In genomic region chr2:60142281-60142680, GRCm38 (mm10) we compare ENCODE assay signal across 20 mouse cellular contexts.
DNase-seq lines count a peak whose midpoint lies in the region; ATAC-seq lines count a peak whose summit lies in the region.
"Had no signal": no experiment of that assay in that cellular context is flagged by ENCODE, and none has a peak within 500 bp of the region (broad histone marks: within the 10 kb centered on the region; RNA-seq: fewer than 3 reads in every experiment).

No protein-coding gene starts in this region.

- no peak overlapping the region for H3K4me2 ChIP-seq in midbrain, embryonic 11.5 days
- H3K4me2 ChIP-seq in midbrain, embryonic 14.5 days (ENCODE audit: low read length) = no peak overlapping the region
- H3K4me2 ChIP-seq in liver, embryonic 12.5 days = peak overlapping the region; percentile 55
- H3K4me2 ChIP-seq: forebrain, embryonic 12.5 days; heart, embryonic 11.5 days; neural tube, embryonic 15.5 days had no signal

- no peaks in the 10 kb centered on the region for H3K9me3 ChIP-seq in midbrain, embryonic 11.5 days (ENCODE audit: control insufficient read depth, low read length)
- no peaks in the 10 kb centered on the region for H3K9me3 ChIP-seq in midbrain, embryonic 14.5 days (ENCODE audit: control insufficient read depth, low read length)
- H3K9me3 ChIP-seq in liver, embryonic 12.5 days (replicated peaks) = no peaks in the 10 kb centered on the region
- H3K9me3 ChIP-seq: embryonic facial prominence, embryonic 10.5 days; forebrain, embryonic 12.5 days; neural tube, embryonic 15.5 days had no signal

- H3K36me3 ChIP-seq in midbrain, embryonic 11.5 days (ENCODE audit: control insufficient read depth, insufficient read depth, low read length) = no peaks in the 10 kb centered on the region
- H3K36me3 ChIP-seq in midbrain, embryonic 14.5 days (ENCODE audit: control insufficient read depth, insufficient read depth, low read length) = no peaks in the 10 kb centered on the region
- H3K36me3 ChIP-seq in liver, embryonic 12.5 days = no peaks in the 10 kb centered on the region
- H3K36me3 ChIP-seq: embryonic facial prominence, embryonic 10.5 days; forebrain, embryonic 12.5 days; neural tube, embryonic 15.5 days had no signal

- H3K27ac ChIP-seq in midbrain, embryonic 11.5 days (ENCODE audit: low read depth, low read length) = no peak overlapping the region
- H3K27ac ChIP-seq in midbrain, embryonic 14.5 days (replicated peaks; ENCODE audit: low read depth, low read length) = no peak overlapping the region
- H3K27ac ChIP-seq in liver, embryonic 12.5 days = peak overlapping the region; percentile 94
- H3K27ac ChIP-seq: embryonic facial prominence, embryonic 10.5 days; forebrain, embryonic 12.5 days; hindbrain, postnatal 0 days; neural tube, embryonic 15.5 days had no signal

- 73% methylated on average over 2 of the region's 2 CpGs for WGBS in midbrain, embryonic 11.5 days
- WGBS in midbrain, embryonic 14.5 days = 88% methylated on average over 2 of the region's 2 CpGs
- 21% methylated on average over 2 of the region's 2 CpGs for WGBS in liver, embryonic 12.5 days (ENCODE audit: insufficient replicate concordance)

- no peak for ATAC-seq in midbrain, embryonic 11.5 days (ENCODE audit: low FRiP score)
- ATAC-seq in midbrain, embryonic 14.5 days (ENCODE audit: low FRiP score, low TSS enrichment) = no peak
- peak; percentile 80 for ATAC-seq in erythroblast, adult 5-6 weeks (replicated peaks; ENCODE audit: low FRiP score, poor library complexity, severe bottlenecking)
- peak; percentile 89 for ATAC-seq in liver, embryonic 12.5 days
- ATAC-seq in megakaryocyte progenitor cell, adult 5-6 weeks (replicated peaks; ENCODE audit: poor library complexity) = peak; percentile 66
- ATAC-seq: hindbrain, postnatal 0 days had no signal

- H3K27me3 ChIP-seq in midbrain, embryonic 11.5 days (ENCODE audit: control insufficient read depth, insufficient read depth, low read length) = no peaks in the 10 kb centered on the region
- no peaks in the 10 kb centered on the region for H3K27me3 ChIP-seq in midbrain, embryonic 14.5 days (ENCODE audit: control insufficient read depth, insufficient read depth, low read length)
- H3K27me3 ChIP-seq in liver, embryonic 12.5 days (replicated peaks) = no peaks in the 10 kb centered on the region
- H3K27me3 ChIP-seq: forebrain, embryonic 12.5 days; neural tube, embryonic 15.5 days had no signal

- H3K4me3 ChIP-seq in midbrain, embryonic 11.5 days (ENCODE audit: low read depth, low read length) = no peak overlapping the region
- no peak overlapping the region for H3K4me3 ChIP-seq in midbrain, embryonic 14.5 days (replicated peaks; ENCODE audit: low read depth, low read length)
- peak overlapping the region; percentile 10 for H3K4me3 ChIP-seq in liver, embryonic 12.5 days
- H3K4me3 ChIP-seq: embryonic facial prominence, embryonic 10.5 days; forebrain, embryonic 12.5 days; neural tube, embryonic 15.5 days had no signal

- peak; percentile 33 for DNase-seq in midbrain, embryonic 11.5 days (ENCODE audit: low spot score, missing footprints)
- no peak for DNase-seq in midbrain, embryonic 14.5 days
- no peak for DNase-seq in kidney, adult 8-10 months
- DNase-seq in lung, postnatal 10 days = no peak
- DNase-seq in layer of hippocampus, postnatal 36 days = no peak
- DNase-seq: adrenal gland, adult 8-10 months; cerebellum, adult 9-10 months; kidney, adult 18-20 months; kidney, postnatal 14 days; lung, adult 18-20 months; lung, postnatal 14 days; right cerebral cortex, adult 18-20 months had no signal

- no peak overlapping the region for H3K9ac ChIP-seq in midbrain, embryonic 11.5 days (ENCODE audit: low read length)
- no peak overlapping the region for H3K9ac ChIP-seq in midbrain, embryonic 14.5 days (replicated peaks; ENCODE audit: low read length)
- peak overlapping the region; percentile 60 for H3K9ac ChIP-seq in liver, embryonic 12.5 days
- H3K9ac ChIP-seq: forebrain, embryonic 12.5 days; neural tube, embryonic 15.5 days had no signal

- H3K4me1 ChIP-seq in midbrain, embryonic 11.5 days (ENCODE audit: control insufficient read depth, insufficient read depth, low read length) = no peaks in the 10 kb centered on the region
- no peaks in the 10 kb centered on the region for H3K4me1 ChIP-seq in midbrain, embryonic 14.5 days (ENCODE audit: control insufficient read depth, insufficient read depth, low read length)
- peaks cover 76% of the 10 kb centered on the region for H3K4me1 ChIP-seq in liver, embryonic 12.5 days
- H3K4me1 ChIP-seq: neural tube, embryonic 15.5 days had no signal

Comparison
In these comparisons a context has a peak if more than half of its experiments do, and no peak if none do; other contexts are left out.
1. ATAC-seq: peak in erythroblast, adult 5-6 weeks (single experiment), liver, embryonic 12.5 days (single experiment) and megakaryocyte progenitor cell, adult 5-6 weeks (single experiment); none in midbrain, embryonic 11.5 days (single experiment) and midbrain, embryonic 14.5 days (single experiment).